Mouse (Mus musculus): ENCODE measurements at regions not wholly inside any gene's neighbourhood (a gene's known extent, or its start where the extent isn't known, plus 50 kb on each side); places are given as distances from the start of the nearest gene placed in this dataset.
"Not testable (repeated sequence)": the region's sequence is repeated elsewhere in the genome, so short reads cannot be mapped to it uniquely, and the experiment has no call there.

- no peak for DNase-seq (ENCODE audit: low spot score in 2 of 2)
These were observed 522.5 kb upstream of the Sall1 start for GRCm38 (mm10) chr8:89566461-89566860.

DNA sequence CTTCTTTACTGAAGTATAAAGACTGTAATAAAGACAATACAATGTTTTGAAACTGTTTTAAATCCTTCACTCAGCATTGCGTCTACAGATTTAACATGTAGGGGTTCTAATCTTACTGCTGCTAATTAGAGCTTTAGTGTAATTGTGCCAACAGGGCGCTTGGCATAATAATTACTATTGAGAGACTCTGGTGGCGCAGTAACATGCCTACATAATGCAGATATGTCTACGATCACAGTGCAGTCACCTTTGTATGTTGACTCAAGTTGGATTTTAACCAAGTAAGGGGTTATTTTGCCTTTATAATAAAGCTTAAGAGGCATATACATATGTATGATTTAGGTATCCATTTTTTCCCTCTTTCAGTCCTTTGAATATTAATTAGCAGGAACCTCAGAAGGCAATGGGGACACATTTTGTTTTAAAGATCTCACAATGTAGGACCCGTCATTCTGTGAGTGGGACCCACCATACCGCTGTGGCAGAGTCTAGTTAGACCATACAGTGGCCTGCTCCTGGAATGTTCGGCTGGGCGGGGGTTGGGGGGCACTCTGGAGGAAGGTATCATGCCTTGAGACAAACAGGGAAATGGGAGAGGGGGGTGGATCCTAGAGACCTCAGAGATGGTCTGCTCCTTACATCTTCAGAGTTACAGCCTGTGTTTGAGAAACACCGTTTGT lies 521.3 kb upstream of the Sall1 start:
- no peak for DNase-seq (ENCODE audit: low spot score in 2 of 2)

GRCm38 (mm10) chr8:89563544-89563943 lies 519.6 kb upstream of the Sall1 start:
- no peak for DNase-seq (ENCODE audit: low spot score in 2 of 2)

- no peak for DNase-seq (ENCODE audit: low spot score in 2 of 2)
These were observed 518.6 kb upstream of the Sall1 start for GRCm38 (mm10) chr8:89562597-89562996.

GRCm38 (mm10) chr8:89541231-89541630 lies 497.3 kb upstream of the Sall1 start:
- no peak for DNase-seq (ENCODE audit: low spot score in 2 of 2)

DNA sequence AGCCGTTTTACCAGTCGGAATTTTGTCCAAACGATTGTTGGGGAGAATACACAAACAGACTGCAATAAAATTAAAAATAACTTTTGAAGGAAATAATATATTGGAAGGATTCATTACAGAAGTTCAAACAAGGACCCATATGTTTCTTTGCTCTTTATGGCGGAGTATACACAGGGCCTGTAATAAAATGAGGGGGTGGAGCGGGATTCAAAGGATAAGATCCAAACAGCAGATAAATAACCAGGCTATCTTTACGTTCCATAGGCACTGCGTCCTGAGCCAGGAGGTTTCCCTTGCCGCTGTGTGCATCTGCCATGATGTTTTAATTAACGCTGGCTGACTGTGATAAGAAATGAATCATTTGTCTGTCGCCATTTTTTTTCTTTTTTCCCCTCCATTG lies 490.6 kb upstream of the Sall1 start:
- no peak for DNase-seq (ENCODE audit: low spot score in 2 of 2)

DNA sequence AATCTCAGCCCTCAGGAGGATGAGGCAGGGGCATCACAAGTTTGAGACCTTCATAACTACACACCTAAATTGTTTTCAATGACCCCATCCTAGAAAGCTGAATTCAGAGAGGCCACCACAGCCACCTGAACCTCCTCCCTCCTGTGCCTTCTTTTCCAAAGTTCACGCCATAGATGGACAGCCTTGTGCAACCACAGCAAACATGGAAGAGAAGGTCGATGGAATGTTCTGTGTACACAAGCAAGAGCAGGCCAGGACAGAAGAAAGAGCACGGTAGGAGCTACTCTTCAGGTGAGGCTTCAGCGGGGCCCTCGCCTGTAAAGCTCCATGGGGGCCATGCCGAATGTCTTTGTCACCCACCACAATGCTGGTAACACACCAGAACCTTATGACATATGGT lies 481.1 kb upstream of the Sall1 start:
- no peak for DNase-seq (ENCODE audit: low spot score in 2 of 2)

- DNase-seq (ENCODE audit: low spot score in 2 of 2): no peak
These were observed 479.4 kb upstream of the Sall1 start for GRCm38 (mm10) chr8:89523336-89523735.

GRCm38 (mm10) chr8:89516602-89517001 lies 472.6 kb upstream of the Sall1 start:
- no peak for DNase-seq (ENCODE audit: low spot score in 2 of 2)

- DNase-seq (ENCODE audit: low spot score in 2 of 2): no peak
These were observed 470.3 kb upstream of the Sall1 start for GRCm38 (mm10) chr8:89514270-89514669.

GRCm38 (mm10) chr8:89507639-89508038 lies 463.7 kb upstream of the Sall1 start:
- no peak for DNase-seq (ENCODE audit: low spot score in 2 of 2)

- DNase-seq (ENCODE audit: low spot score in 2 of 2): no peak
These were observed 459.7 kb upstream of the Sall1 start for GRCm38 (mm10) chr8:89503545-89504234.

- DNase-seq (ENCODE audit: low spot score in 2 of 2): no peak
These were observed 459.1 kb upstream of the Sall1 start for GRCm38 (mm10) chr8:89503030-89503429.

- DNase-seq (ENCODE audit: low spot score in 2 of 2): no peak
These were observed 457.8 kb upstream of the Sall1 start for GRCm38 (mm10) chr8:89501756-89502155.

- no peak for DNase-seq (ENCODE audit: low spot score in 2 of 2)
These were observed 455.9 kb upstream of the Sall1 start for GRCm38 (mm10) chr8:89499831-89500230.

DNA sequence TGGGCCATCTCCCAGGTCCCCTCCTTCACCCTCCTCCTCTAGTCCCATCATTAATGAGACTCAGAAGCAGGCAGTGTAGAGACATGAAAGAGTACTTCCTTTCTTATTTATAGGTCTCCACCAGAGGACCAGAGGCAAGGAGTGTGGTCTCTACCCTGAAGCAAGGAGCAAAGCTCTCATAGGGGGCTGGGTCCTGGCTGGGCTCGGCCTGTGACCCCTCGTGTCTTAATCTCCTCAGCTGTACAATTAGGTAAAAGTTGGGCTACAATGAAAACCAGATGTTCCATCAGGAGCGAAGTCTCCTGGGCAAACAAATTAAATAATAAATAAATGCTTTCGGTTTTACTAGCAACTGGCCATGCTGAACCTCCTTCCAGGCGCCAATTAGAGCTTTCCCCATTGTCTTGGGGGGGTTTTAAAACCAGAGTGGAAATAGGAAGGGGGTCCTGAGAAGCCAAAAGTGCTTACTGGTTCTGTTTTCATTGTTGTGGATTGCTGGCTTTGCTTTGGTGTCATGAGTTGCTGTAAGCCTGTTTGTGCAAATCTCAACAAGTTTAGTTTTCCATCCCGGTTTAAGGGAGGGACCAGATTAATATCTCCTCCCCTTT lies 454.2 kb upstream of the Sall1 start:
- DNase-seq (ENCODE audit: low spot score in 2 of 2): no peak

GRCm38 (mm10) chr8:89492336-89492735 lies 448.4 kb upstream of the Sall1 start:
- no peak for DNase-seq (ENCODE audit: low spot score in 2 of 2)

DNA sequence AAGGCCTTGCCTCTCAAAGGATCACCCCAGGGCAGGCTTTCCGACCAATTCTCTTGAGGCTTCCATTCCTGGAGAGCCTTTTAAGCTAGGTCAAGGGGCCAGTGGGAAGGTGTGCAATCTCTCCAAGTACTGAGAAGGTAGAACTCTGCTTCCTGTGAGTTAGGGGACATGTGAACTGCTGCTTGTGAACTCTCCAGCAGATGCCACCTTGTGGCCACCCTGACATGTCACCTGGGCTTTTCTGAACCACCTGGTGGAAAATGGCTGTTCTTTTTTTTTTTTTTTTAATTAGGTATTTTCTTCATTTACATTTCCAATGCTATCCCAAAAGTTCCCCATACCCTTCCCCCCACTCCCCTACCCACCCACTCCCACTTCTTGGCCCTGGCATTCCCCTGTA lies 438.5 kb upstream of the Sall1 start:
- not testable (repeated sequence) for DNase-seq (ENCODE audit: low spot score in 2 of 2)

- DNase-seq (ENCODE audit: low spot score in 2 of 2): no peak
These were observed 433.0 kb upstream of the Sall1 start for GRCm38 (mm10) chr8:89476930-89477329.

DNA sequence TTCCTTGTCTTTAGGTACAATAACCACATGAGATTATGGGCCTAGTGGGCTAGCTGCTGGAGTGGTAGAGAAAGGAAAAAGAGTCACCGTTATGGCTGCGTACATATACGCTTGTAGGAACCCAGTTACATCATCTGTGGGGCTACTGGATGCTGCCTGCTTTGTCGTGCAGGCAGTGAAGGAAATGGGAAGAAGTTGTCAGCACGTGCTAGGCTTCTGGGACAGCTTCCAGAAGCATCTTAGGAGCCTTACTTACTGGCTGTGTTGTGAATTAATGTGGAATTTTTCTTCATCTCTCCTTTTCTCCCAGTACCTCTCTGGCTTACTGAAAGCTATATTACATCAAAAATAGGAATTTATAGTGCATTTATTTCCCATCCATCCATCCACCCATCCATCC lies 427.2 kb upstream of the Sall1 start:
- DNase-seq (ENCODE audit: low spot score in 2 of 2): no peak

- no peak for DNase-seq (ENCODE audit: low spot score in 2 of 2)
These were observed 424.8 kb upstream of the Sall1 start for GRCm38 (mm10) chr8:89468782-89469220.

DNA sequence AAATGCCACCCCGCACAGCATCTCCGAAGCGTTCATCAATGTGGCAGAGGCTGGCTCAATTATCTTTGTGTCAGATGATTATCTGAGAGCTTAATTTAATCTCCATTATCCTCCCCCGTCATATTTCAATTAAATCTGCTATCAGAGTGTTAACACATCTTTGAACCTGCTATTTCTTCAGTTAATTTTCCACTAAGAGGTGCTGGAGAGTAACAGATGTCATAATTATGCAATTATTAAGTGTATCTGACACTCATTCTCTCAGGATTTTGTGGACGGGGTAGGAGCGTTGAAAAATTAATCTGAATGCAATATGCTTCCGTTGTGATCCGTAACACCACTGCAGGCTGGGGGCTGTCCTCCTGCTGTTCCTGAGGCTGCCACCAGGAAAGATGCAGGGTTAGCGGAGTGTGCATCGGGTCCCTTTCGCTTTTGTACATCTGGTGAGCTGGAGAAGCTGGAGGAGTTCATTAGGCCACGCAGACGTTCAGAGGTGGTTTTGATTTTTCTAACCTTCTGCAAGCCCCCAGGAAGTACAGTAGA lies 421.3 kb upstream of the Sall1 start:
- DNase-seq (ENCODE audit: low spot score in 2 of 2): no peak

Measured in adrenal gland, postnatal 4 days (tissue).